Mouse (Mus musculus): Measurements from ENCODE around the gene Prg2.

The Prg2 gene

DNA sequence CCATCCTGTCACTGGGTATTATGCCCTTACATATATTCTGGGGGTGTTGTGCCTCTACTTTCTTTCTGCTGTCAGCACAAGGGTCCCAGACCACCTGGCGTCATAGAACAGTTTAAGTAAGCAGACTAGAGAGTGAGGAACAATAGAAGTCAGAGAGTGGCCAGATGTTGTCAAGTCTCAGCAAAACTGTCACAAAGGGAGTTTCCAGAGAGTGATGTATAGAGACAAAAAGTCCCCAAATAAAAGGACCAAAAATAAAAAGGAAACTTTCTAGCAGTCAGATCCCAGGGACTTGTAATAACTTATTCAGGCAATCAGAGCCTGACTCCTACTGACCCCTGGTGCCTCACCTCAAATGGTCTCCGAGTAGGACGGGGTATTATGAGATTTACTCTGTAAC, 18.4 kb upstream of the Prg2 start:
- DNase-seq (ENCODE audit: low spot score in 2 of 2) = no peak

DNA sequence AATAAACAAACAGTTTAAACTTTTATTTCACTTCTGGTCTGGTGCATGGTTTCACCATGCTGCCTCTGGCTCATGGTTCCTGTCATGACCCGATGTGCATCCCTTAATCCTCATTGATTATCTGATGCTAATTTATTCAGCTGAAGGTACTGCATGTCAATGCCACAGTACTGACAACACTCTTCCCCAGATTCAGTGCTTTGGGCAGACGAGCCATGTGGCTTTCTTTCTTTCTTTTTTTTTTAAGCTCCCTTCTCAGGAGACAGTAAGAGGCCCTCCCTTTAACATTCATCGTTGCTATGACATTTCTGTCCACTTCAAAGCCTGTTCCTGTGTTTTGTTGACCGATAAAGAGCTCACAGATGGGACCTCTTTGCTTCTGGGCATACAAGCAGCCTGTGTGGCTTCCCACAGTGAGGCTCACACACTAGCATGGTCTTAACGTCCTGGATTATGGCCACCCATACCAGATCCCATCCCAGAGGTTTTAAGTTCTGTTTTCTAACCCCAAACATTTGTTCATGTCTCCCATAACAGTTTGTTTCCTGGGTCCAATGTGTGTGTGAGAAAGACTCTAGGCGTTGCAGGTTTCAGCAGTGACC, 17.3 kb upstream of the Prg2 start:
- DNase-seq (ENCODE audit: low spot score in 2 of 2) = no peak

DNA sequence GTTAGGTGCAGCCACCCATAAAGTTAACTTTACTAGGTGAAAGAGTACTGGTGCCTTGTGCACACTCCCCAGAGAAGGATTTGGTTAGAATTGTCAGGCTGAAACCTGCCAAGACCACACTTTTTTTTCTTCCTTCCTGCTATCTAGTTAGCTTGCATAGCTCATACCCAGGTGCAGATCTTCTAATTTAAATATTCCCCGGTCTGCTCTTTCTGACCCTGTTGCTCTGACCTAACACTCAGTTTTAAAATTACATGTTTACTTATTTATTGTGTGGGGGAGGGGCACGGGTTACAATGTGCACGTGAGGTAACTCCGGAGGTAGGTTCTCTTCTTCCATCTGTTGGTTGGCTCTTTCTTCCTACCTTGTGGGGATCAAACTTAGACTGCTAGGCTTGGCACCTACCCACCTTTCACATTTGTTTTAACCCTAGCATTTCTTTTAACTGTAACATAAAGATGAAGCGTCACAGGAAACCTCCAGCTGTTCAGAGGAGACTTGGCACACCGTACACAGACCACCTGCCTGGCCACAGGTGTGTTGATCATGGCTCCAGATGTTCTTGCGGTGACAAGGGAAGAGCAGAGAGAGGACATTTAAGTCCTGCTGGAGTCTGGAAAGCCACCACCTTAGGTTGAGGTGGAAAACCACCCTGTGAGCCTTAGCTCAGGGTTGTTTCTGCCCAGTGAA, 16.0 kb upstream of the Prg2 start:
- DNase-seq (ENCODE audit: low spot score in 2 of 2) = no peak

DNA sequence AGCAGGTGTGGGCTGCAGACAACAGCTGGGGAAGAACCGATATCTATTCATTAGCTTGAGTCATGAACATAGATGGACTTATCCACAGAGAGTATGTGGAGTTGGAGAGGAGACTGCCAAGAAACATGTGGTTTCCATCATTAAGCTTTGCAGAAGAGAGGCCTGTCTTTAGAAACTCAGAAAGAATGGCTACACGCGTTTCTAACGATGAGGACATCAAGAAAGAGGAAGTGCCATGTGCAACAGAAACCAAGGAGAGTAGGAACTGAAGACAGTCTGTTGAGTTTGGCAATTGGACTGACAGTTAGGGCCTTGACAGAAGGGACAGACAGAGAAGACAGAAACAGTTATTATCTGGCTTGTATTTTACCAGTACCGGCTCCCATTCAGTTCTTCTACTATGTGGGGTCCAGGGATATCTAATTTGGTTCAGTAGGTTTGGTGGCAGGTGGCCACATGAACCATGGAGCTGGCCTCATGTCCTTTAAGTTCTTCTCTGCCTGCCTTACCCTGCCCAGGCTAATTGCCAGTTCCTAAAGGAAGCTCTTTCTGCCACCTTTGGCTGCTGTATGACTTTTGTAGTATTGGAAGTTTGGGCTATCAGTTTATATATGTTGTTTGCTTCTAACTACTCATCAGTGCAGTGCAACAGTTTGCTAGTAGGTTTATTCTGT, 12.8 kb upstream of the Prg2 start:
- no peak for DNase-seq (ENCODE audit: low spot score in 2 of 2)

DNA sequence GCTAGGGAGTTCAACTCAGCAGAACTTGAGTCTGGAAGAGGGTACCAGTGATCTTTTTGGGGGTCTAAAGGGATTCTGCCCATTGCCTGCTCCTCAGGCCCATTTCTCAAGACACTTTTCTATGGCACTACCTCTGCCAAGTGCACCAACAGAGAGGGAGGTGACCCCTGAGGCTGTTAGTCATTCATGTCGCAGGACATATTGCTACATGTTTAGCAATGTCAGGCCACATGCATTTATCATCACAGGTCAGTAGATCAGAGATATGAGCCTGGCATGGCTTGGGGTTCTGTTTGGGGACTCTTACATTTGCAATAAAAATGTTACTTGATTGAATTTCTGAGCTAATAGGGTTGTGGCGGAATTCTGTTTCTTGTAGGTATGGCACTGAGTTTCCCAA, 4.7 kb upstream of the Prg2 start:
- DNase-seq (ENCODE audit: low spot score in 2 of 2) = no peak

DNA sequence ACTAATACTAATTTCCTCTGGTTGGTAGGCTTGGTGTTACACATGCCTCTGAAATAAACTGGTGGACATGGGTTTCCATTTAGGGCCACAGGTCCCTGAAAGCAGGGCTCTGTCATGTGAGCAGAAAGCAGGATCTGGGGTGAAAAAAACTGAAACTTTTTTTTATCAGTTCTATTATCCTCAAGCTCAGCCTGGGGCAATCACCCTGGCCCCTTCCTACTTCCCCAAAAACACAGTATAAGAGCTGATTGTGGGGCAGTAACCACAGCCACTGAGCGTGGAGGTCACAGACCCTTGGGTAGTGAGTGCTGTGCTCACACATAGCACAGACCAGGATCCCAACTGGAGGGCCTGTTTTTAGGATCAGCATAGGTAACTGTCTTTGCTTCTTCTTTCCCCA, 7.7 kb downstream of the Prg2 start, which contains the start of gene Prg3:
Gene Prg3, plus strand, starts transcription at position 286 of the 400 bp plus-strand sequence.
- DNase-seq (ENCODE audit: low spot score in 2 of 2) = no peak

DNA sequence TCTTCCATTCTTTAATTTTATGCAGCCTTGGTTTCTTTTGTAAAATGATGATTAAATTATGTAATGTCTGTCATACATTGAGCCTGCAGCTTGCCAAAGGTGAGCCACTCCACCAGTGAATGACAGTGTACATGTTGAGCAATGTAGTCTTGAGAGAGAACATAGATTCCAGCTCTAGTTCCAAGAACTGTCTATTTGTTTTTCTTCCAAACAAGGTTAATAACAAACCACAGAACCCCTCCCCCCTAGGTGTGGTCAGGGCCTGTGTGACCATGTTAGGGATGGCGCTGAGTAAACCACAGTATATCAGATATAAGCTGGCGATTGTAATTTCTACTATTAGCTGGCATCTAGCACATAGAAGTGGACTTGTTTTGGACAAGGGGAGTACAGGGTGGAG, 16.1 kb downstream of the Prg2 start:
- no peak for DNase-seq (ENCODE audit: low spot score in 2 of 2)

DNA sequence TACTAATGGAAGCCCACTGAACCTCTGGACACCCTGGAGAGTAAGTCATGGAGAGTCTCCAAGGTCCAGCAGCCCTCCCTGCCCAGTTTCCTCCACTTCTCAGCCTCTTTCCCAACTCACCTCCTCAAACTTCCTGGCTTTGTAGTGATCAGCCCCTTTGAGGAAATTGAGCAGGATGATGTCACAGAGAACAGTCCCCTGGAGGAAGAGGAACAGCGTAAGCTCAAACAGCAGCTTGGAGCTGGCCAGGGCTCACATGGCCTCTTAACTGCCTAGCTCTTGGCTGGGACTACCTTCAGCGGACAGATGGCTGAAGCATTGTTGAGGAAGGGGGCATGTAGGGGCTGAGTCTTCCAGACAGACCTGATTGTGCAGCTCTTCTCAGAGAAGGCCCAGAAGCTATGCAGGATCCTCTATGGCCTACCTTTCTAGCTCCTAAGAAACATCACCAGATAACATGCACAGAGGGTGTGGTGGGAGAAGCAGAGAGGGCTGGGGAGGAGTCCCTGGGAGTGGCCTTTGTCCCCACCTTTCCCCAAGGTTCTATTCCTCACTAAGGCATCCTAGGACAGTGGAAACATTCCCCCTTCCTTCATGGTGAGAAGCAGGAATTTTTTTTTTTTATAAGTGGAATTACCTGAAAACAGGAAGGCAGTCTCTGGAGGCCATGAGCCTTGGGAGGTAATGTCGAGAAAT, 19.4 kb downstream of the Prg2 start:
- no peak for DNase-seq (ENCODE audit: low spot score in 2 of 2)

DNA sequence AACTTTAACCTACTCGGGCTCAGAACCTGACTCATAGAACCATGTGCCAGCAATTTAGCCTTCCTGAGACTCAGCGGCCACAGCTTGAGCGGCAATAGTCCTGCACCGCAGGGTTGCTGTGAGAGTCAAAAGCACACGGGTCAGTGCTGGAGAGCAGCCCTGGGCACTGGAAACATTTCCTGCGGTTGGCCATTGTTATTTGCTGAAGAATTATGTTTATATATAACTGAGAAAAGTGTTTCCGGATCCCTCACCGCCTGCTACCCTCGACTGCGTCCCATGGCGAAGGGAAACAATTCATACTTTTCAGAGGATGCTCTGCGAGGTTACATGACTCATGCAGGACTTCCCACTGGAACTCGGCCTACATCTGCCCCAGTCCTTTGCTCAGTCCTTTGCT, 21.2 kb downstream of the Prg2 start:
- DNase-seq (ENCODE audit: low spot score in 2 of 2) = no peak

DNA sequence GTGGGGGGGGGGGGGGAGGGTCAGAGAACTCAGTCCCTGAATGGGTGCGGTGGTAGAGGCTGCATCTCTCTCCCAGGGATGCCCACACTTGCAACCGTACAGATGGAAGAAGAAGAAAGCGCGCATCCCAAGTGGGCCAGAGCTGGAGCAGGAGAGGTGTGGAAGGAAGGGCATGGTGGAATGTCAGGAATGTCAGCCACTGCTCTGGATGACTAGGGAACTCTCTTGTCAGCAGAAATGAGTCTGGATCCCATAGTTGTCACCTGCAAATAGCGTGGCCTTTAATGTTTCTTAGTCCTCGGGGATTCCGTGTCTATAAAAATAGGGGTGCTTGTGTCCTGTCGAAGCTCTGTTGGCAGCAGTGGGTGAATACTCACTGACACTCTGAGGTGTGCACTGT, 22.3 kb downstream of the Prg2 start:
- DNase-seq (ENCODE audit: low spot score in 2 of 2) = no peak

DNA sequence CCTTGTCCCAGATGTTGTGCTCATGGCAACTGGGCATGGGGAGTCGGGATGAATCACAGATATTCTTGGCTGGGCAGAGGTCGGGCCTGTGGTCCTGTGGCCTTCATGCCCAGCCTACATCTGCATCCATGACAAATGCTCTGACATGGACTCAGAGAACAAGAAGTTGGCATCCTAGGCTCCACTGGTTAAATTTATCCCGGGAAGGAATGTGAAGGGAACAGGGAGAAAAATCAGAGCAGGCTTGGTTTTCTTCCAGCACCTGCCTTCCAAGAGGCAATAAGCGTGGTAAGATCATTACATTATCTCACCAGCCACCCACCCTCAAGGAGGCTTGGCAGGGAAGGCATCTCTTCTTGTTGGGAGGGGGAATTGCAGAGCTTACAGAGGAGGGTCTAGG, 24.1 kb downstream of the Prg2 start:
- DNase-seq (ENCODE audit: low spot score in 2 of 2) = peak in 1 of 2 experiments; percentile 9

DNA sequence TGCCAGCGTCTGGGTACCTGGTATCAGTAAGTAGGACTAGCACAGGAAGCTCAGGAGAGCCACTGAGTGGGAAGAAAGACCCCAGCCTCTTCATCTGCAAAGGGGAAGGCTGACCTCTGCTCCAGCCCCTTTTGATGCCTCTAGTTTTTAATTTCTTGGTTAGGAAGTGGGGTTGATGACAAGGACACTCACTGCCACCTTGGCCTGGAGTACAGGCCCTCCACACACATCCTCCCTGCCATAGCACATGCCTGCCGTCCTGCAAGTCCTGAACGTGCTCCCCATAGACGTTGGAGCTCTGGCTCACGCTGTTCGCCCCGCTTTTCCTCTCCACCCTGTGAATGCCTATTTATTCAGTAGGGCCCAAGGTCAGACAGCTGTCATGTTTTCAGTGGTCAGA, 26.3 kb downstream of the Prg2 start:
- no peak for DNase-seq (ENCODE audit: low spot score in 2 of 2)

DNA sequence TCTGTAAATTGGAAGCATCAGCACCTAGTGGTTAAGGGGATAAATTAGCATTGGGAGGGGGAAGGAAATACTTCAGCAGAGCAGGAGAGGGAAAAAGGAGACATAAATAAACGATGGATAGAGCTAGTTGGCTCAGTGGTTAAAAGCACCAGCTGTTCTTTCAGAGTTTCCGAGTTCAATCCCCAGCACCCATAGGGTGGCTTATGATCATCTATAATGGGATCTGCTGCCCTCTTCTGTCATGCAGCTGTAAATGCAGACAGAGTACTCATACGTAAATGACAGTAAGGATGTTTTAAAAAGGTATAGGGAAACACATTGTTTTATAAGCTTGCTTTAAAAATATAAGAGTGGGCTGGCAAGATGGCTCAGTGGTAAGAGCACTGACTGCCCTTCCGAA, 27.5 kb downstream of the Prg2 start:
- DNase-seq (ENCODE audit: low spot score in 2 of 2) = no peak

DNA sequence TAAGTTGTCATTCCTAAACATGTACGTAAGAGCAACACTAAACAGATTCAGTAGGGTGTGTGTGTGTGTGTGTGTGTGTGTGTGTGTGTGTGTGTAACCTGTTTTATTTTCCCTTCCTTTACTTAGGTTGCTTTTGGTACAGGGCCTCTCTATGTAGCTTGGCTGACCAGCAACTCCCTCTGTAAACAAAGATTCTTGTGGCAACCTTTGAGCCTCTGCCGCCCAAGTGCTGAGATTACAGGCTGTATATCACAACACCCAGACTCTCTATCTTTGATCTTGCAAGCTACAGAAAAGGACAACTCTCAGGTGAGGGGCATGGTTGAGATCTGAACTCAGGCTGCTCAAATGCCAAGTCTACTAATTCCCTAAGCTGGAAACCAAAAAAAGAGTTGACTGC, 29.0 kb downstream of the Prg2 start:
- DNase-seq (ENCODE audit: low spot score in 2 of 2) = no peak

DNA sequence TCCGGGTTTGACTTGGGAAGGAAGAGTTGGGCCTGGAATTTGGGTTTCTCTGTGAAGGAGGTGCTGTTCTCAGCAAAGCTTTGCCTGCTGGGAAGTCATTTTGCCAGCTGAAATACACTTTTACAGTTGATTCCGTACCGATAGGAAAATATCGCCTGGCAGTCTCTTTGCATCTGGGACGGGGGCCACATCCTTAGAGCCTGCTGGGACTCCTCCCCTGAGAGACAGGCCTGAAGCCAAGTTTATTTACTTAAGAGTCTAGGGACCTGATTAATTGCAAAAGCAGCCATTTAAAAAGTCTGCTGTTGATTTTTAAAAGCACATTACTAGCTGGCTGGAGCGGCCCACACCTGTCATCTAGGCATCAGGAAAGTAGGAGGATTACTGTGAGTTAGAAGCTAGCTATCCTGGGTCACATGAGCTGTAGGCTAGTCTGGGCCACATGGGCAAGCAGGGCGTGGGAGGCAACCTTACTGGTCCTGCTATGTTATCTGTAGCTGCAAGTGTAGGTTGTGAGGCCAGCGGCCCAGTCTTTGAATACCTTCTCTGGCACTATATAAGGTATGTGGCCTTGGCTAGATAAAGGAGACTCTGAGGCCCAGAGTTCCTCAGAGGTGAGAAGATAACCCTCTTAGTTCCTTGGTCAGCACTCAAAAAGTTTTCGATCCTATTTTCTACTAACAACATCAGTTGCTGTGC, 31.8 kb downstream of the Prg2 start:
- DNase-seq (ENCODE audit: low spot score in 2 of 2) = no peak

DNA sequence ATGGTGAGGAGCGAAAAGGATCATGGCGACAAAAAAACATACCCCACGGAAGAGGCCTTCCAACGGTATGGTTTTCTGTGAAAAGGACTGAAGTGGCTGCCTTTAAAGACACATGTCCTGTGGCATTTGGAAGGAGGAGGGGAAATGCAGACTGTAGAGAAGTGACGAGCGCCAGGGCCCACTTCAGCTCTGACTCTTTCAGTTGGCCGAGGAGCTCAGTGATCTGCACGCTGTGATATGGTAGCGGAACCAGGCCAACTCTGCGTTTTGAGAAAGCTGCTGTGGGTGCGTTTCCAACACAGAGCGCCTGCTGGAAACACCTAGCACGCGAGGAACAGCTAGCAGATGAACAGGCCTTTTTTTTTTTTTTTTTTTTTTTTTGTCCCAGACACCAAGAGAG, 32.4 kb downstream of the Prg2 start:
- no peak for DNase-seq (ENCODE audit: low spot score in 2 of 2)

DNA sequence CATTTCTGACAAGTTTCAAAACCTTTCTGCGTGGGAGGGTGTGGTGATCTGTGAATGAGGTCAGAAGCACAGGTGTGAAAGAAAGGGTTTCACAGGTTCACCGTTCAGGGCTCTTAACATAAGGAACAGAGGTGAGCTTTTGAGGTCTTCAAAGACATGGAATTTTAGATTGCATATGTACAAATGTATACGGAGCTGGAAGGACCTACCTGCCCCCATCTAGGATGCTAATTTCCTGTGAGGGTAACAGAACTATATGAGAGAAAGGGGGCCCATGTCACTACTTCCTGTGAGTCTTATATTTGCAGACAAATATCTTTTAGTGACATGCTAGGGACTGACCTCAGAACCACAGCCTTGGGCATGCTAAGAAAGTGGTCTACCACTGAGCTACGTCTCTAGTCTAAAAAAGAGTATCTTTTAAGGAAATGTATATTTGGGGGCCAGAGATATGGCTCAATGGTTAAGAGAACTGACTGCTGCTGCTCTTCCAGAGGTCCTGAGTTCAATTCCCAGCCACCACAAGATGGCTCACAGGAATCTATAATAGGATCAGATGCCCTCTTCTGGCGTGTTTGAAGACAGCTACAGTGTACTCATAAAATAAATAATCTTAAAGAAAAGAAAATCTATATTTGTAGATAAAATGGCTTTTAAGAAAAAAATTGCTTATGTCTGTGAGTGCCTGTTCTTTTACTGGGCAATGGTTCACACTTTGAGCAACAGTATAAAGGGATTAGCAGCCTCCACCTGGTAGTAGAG, 33.7 kb downstream of the Prg2 start:
- DNase-seq (ENCODE audit: low spot score in 2 of 2) = no peak

DNA sequence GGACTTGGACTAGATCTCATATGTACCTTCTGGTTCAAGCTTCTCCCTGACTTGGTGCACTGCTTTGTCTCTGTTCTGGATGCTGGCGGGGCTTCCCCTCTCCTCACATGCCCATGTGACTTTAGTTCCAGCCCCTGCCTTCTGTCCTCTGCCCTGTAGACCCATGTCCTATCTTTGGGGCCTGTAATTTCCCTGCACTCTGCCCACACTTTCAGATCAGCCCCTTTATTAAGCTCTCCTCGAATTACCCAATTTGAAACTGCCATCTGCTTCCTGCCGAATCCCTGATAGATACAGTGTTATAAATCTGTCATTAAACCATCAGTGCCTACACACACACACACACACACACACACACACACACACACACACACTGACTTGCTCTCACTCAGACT, 34.3 kb downstream of the Prg2 start:
- DNase-seq (ENCODE audit: low spot score in 2 of 2) = no peak

DNA sequence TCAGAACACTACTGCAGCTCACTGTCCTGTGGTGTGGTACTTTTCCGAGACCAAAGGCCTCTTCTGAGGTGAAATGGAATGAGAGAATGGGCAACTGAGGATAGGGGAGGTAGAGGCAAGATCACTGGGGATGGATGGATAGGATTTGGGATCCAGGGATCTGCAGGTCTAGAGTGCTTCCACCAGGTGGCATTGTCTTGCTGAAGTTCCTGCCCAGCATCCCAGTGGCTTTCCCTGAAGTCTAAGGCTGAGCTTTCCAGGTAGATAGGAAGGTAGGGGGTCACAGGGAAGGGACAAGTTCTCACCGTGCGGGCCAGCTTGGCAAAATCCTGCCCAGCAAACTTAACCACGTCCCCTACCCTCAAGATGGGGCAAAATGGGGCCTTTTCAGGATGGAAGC, 41.8 kb downstream of the Prg2 start:
- DNase-seq (ENCODE audit: low spot score in 2 of 2) = no peak

DNA sequence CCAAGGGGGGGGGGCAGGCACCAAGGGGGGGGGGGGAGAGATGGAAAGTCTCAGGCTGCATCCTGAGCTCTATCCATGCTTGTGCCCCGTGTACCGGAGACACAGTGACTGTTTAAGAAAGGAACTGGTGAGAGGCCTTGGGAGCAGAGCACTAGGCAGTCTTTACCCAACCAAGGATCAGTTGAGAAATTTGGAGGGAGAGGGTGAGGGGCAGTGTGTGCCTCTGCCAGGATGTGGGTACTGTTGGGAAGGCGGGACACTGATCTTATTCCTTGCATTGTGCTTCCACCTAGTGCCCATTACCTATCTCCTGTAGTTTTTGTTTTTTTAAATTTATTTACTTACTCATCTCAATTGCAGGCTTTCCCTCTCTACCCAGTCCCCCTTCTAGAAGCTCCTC, 45.9 kb downstream of the Prg2 start:
- DNase-seq (ENCODE audit: low spot score in 2 of 2) = no peak

DNA sequence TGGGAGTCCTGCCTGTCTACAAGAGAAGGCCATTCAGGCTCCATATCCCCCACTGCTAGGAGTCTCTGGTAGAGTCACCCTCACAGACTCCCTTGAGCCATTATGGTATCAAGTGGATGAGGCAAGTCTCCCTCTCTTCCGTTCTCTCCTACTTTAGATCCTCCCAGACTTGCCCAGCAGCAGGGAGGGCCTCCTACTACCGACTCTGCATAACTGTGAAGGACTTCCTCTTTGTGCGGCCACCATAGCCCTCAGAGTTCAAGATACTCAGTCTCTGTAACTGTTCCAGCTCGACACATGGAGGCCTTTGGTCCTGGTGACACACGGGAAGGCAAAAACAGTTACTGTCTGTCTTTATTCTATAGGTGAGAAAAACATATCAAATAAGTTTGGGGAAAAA, 47.0 kb downstream of the Prg2 start:
- no peak for DNase-seq (ENCODE audit: low spot score in 2 of 2)

Data from frontal cortex, postnatal 25 days (tissue).